Mouse (Mus musculus) thymus, adult 2 months (tissue): ENCODE measurements around the gene Nkain4.

Experiments used
- CTCF ChIP-seq: fragments of 200-500 bp; IDR thresholded peaks from 2 replicates; pipeline ENCODE4 v1.5.1; 2012; ENCODE audit warnings: mild to moderate bottlenecking, control low read depth, low read length, moderate library complexity, borderline replicate concordance; ENCODE audit not compliant: control insufficient read depth, poor library complexity, insufficient read depth; ENCODE audit errors: extremely low read depth
- POLR2A ChIP-seq: fragments of 200-500 bp; IDR thresholded peaks from 2 replicates; pipeline ENCODE4 v1.6.1; 2012; ENCODE audit warnings: mild to moderate bottlenecking, low read length, control low read depth, moderate library complexity; ENCODE audit not compliant: control insufficient read depth, poor library complexity, insufficient read depth; ENCODE audit errors: extremely low read depth

DNA sequence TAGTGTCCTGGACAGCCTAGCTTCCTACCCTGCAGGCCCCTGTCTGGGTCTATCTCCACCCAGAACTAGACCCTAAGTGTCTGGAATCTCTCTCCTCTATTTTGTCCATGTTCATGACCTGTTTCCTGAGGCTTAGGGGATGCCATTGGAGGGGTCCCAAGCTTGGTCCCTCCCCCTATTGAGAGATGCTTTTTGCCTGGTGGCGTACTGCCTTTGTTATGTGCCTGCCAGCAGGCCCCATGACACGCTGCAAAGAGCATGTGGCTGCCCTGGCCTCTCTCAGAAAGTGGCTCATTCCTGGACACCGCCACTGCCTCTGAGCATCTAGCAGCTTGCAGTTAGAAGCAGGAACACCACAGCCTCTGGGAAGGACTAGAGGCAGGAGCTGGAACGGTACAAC is 25.8 kb downstream of the Nkain4 start, which contains the start of gene Birc7:
- TF ChIP-seq CTCF = no peak
- no peak for TF ChIP-seq POLR2A
